Mouse (Mus musculus) lung, embryonic 16.5 days (tissue): ENCODE measurements at regions not wholly inside any gene's neighbourhood (a gene's known extent, or its start where the extent isn't known, plus 50 kb on each side); places are given as distances from the start of the nearest gene placed in this dataset.

ENCODE experiments used
- ATAC-seq: fragments of 200-750 bp; cut with Nextera tagmentation; 2 replicates; pipeline ENCODE4 v1.8.0; 2017; ENCODE audit warnings: low read depth, mild to moderate bottlenecking, moderate library complexity
- H3K27ac ChIP-seq: fragments of 300-500 bp; sonication (generic); 2 replicates; pipeline ENCODE4 v1.5.1; 2014; ENCODE audit warnings: mild to moderate bottlenecking, control low read depth, low read length
- H3K27me3 ChIP-seq: fragments of 300-500 bp; sonication (generic); 2 replicates; pipeline ENCODE4 v1.6.1; 2014; ENCODE audit warnings: low read depth, low read length, mixed read lengths; ENCODE audit not compliant: control insufficient read depth, insufficient read depth
- H3K36me3 ChIP-seq: fragments of 300-500 bp; sonication (generic); 2 replicates; pipeline ENCODE4 v1.6.1; 2014; ENCODE audit warnings: low read length; ENCODE audit not compliant: control insufficient read depth, insufficient read depth
- H3K4me1 ChIP-seq: fragments of 300-500 bp; sonication (generic); replicated peaks from 2 replicates; pipeline ENCODE4 v1.6.1; 2014; ENCODE audit warnings: low read length, mixed read lengths; ENCODE audit not compliant: control insufficient read depth, insufficient read depth
- H3K4me2 ChIP-seq: fragments of 300-500 bp; sonication (generic); 2 replicates; pipeline ENCODE4 v1.6.1; 2014; ENCODE audit warnings: low read depth, low read length, control low read depth
- H3K4me3 ChIP-seq: fragments of 300-500 bp; sonication (generic); 2 replicates; pipeline ENCODE4 v1.5.1; 2014; ENCODE audit warnings: mild to moderate bottlenecking, low read length, control low read depth
- H3K9ac ChIP-seq: fragments of 300-500 bp; sonication (generic); 2 replicates; pipeline ENCODE4 v1.6.1; 2014; ENCODE audit warnings: low read length, control low read depth
- H3K9me3 ChIP-seq: fragments of 300-500 bp; sonication (generic); 2 replicates; pipeline ENCODE4 v1.6.1; 2016; ENCODE audit warnings: low read length; ENCODE audit not compliant: control insufficient read depth
- WGBS: fragments of 180-500 bp; shearing (Covaris S2); extraction: QIAGEN DNeasy Blood & Tissue Kit; methylation state at CpG from one replicate; pipeline ENCODE4 v1.1.7; 2014; 5-methylcytosine and 5-hydroxymethylcytosine counted together

DNA sequence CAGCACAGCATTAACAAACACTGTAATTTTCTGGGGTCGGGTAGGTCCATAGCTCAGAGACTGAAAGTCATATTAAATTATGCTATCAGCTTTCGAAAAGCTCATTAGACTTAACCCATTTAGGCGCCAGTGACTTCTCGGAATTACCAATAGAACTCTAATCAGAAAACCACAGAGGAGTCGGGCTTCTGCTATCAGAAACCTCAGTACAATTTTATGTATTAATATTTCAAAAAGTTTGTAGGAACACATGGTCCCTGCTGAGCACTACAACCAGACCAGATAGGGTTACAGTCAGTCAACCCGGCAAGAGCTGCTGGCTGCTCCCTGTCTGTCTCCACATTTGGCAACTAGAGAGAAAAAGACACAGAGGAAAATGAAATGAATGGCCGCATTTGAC is 647.3 kb upstream of the Pabpc4l start:
- Histone ChIP-seq H3K36me3 (no peaks in the 10 kb centered on the region), H3K27me3 (no peaks in the 10 kb centered on the region), H3K4me1 (no peaks in the 10 kb centered on the region), H3K9me3 (no peaks in the 10 kb centered on the region), H3K4me2 (no peak overlapping the region), H3K4me3 (no peak overlapping the region), H3K27ac (no peak overlapping the region), H3K9ac (no peak overlapping the region)
- ATAC-seq: no peak
- WGBS: 71% methylated on average over 7 of the region's 7 CpGs

DNA sequence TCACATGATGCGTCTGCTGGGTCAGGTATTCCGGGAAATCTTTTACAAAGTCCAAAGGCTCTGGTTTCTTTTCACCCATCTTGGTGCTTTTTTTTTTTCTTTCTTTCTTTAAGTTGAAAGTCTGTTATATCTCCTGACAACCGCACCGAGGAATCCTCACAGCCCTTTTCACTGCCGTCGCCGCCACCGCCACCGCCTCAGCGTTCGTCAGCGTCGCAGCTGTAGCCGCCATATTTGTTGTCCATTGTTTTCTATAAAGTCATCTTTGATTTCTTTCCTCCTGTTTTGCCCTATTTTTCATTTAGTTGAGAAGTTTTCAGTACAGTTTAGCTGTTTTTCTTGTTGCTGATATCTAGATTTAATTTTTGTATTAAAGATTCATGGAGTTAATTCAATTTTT is 603.5 kb upstream of the Pabpc4l start:
- no peak overlapping the region for H3K9ac ChIP-seq
- no peak overlapping the region for H3K27ac ChIP-seq
- no peaks in the 10 kb centered on the region for H3K9me3 ChIP-seq
- no peaks in the 10 kb centered on the region for H3K36me3 ChIP-seq
- no peak for ATAC-seq
- no peak overlapping the region for H3K4me3 ChIP-seq
- H3K27me3 ChIP-seq: no peaks in the 10 kb centered on the region
- no peak overlapping the region for H3K4me2 ChIP-seq
- WGBS: 95% methylated on average over 14 of the region's 14 CpGs
- no peaks in the 10 kb centered on the region for H3K4me1 ChIP-seq

DNA sequence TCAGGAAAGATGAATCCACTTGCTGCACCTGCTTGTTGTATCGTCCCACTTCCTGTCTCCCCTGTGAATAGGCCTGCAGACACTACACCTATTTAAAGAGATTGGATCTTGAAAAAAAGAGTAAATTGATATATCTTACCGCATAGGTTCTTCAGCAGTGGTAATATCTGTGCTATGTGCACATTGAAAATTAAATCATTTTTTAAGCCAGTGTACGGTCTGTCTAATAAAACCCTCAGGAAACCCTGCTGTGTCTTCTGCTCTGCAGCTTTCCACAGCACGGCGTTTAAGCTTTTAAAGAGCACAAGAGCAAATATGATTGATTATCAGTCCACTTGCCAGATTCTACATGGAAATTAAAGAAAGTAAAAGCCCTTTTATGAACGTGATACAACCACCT is 577.7 kb upstream of the Pabpc4l start:
- H3K9me3 ChIP-seq: no peaks in the 10 kb centered on the region
- H3K27me3 ChIP-seq: no peaks in the 10 kb centered on the region
- ATAC-seq: no peak
- WGBS: 67% methylated on average over 6 of the region's 6 CpGs
- H3K4me1 ChIP-seq: no peaks in the 10 kb centered on the region
- no peak overlapping the region for H3K4me2 ChIP-seq
- no peak overlapping the region for H3K4me3 ChIP-seq
- no peaks in the 10 kb centered on the region for H3K36me3 ChIP-seq
- no peak overlapping the region for H3K9ac ChIP-seq
- H3K27ac ChIP-seq: no peak overlapping the region

DNA sequence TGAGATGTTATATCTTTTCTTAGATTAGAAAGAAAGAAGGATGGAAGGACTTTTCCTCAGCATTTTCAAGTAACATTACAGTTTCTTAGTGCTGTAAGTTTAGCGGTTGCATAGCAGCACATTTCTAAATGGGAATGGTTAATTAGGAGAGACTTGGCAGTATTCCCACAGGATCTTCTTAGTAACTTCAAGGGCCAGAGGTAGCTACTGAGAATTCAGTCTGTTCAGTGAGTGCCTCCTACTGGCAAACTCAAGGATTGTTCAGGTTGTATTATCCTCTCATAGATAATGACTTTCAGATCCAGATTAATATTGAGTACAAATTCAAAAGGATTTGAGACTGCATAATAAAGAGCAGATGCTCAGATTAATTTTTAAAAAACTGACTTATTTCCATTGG is 571.3 kb upstream of the Pabpc4l start:
- ATAC-seq: no peak

DNA sequence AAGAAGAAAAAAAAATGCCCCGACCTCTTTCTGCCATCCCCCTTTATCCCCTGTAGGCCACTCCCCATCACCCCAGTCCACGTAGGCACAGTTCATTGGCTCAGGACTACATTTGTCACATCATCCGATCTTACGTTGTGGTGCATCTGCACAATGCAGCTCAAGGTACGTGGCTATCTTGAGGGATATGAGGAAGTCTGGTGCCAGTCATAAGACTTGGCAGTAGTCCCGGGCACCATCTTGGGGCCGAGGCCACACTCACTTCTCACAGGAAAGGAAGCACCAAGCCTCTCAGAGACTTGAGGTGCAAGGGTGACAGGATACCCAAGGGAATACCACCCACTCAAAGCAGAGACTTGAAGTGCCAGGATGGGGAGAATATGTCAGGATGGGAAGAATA is 570.5 kb upstream of the Pabpc4l start:
- Histone ChIP-seq H3K4me1 (no peaks in the 10 kb centered on the region), H3K27ac (no peak overlapping the region), H3K36me3 (no peaks in the 10 kb centered on the region), H3K9ac (no peak overlapping the region), H3K9me3 (no peaks in the 10 kb centered on the region), H3K27me3 (no peaks in the 10 kb centered on the region), H3K4me2 (no peak overlapping the region), H3K4me3 (no peak overlapping the region)
- ATAC-seq: no peak
- 86% methylated on average over 7 of the region's 7 CpGs for WGBS

More for the DNA sequence above, 571.3 kb upstream of the Pabpc4l start:
- 26% methylated on average over 1 of the region's 1 CpGs for WGBS
- H3K9ac ChIP-seq: no peak overlapping the region
- H3K27me3 ChIP-seq: no peaks in the 10 kb centered on the region
- H3K4me1 ChIP-seq: no peaks in the 10 kb centered on the region
- no peak overlapping the region for H3K4me2 ChIP-seq
- no peak overlapping the region for H3K27ac ChIP-seq
- H3K4me3 ChIP-seq: no peak overlapping the region
- H3K9me3 ChIP-seq: no peaks in the 10 kb centered on the region
- no peaks in the 10 kb centered on the region for H3K36me3 ChIP-seq

DNA sequence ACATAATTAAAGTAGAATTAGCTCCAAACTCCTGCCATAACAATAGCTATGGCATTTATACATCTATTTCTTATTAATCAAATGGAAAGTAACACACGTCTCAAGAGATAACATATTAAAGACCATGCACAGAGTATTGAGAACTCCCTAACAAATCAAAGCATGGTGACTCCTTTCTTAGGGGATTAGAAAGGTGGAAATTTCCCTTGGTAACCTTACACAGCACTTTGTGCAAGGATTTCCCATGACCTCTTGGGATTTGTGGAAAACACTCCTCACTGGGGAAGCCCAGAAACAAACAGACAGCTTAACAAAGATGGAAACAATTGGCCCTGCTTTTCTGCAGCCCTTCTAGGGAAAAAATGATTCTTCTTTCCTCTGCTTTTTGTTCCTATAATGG is 562.4 kb upstream of the Pabpc4l start:
- no peaks in the 10 kb centered on the region for H3K36me3 ChIP-seq
- no peak overlapping the region for H3K27ac ChIP-seq
- no peaks in the 10 kb centered on the region for H3K4me1 ChIP-seq
- no peak overlapping the region for H3K9ac ChIP-seq
- no peak overlapping the region for H3K4me3 ChIP-seq
- no peak for ATAC-seq
- no peaks in the 10 kb centered on the region for H3K27me3 ChIP-seq
- no peaks in the 10 kb centered on the region for H3K9me3 ChIP-seq
- 59% methylated on average over 1 of the region's 1 CpGs for WGBS
- H3K4me2 ChIP-seq: no peak overlapping the region

DNA sequence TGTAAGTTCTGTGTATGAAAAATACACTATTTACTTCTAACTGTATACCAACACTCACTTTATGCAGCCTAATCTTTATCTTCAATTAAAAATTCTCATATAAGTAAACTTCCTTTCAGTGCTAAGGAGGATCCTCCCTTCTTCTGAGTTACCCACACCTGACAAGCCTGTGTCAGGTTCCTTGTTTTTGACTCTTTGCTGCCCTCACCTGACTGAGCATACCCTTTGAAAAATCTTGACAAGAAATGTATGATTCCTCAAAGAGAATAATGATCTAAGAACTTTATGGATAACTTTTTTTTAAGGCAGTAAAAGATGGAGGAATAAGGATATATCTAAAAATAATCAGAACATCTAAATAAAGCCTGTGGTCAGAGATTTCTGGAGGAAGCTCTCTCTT is 550.9 kb upstream of the Pabpc4l start:
- ATAC-seq: no peak
- no peaks in the 10 kb centered on the region for H3K9me3 ChIP-seq
- no peak overlapping the region for H3K27ac ChIP-seq
- H3K4me2 ChIP-seq: no peak overlapping the region
- no peak overlapping the region for H3K9ac ChIP-seq
- no peaks in the 10 kb centered on the region for H3K27me3 ChIP-seq
- no peak overlapping the region for H3K4me3 ChIP-seq
- no peaks in the 10 kb centered on the region for H3K36me3 ChIP-seq
- H3K4me1 ChIP-seq: no peaks in the 10 kb centered on the region

DNA sequence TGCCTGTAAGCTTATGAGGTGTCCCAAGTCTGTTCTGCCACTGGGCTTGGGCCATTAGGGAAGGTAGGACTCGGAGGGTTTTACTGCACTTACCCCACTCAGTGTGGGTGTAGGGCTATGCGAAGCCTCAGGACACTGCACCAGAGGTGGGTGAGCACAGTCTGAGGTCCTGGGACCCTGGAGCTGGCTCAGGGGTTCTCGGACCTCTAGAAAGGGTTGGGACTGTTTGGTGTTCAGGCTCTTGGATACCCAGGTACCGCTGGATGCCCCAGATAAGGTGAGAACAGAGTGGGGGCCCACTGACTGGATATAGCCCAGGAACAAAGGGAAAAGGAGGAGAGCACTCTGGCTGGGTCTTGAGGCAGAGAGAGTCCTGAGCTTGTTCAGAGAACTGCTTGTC is 522.7 kb upstream of the Pabpc4l start:
- H3K4me1 ChIP-seq: no peaks in the 10 kb centered on the region
- H3K36me3 ChIP-seq: no peaks in the 10 kb centered on the region
- H3K4me2 ChIP-seq: no peak overlapping the region
- no peak for ATAC-seq
- H3K27ac ChIP-seq: no peak overlapping the region
- H3K4me3 ChIP-seq: no peak overlapping the region
- no peaks in the 10 kb centered on the region for H3K9me3 ChIP-seq
- no peaks in the 10 kb centered on the region for H3K27me3 ChIP-seq
- 78% methylated on average over 4 of the region's 4 CpGs for WGBS
- no peak overlapping the region for H3K9ac ChIP-seq

DNA sequence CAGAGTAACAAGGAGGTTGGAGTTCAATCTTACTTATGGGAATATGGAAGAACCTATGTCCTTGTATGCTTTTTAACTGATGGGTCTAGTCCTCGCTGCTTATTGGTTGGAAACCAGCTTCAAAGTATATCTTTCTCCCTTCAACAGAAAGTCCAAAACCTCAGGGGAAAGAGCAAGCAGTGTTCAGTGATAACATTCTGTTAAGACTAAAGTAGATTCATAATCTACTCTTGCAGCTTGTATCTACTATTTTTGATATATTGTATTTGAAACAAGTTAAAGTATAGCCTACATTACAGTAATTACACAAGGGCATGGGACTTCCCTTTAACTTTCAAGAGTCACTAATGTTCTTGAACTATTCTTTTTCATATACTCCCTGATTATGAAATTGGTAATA is 522.0 kb upstream of the Pabpc4l start:
- H3K4me2 ChIP-seq: no peak overlapping the region
- H3K4me1 ChIP-seq: no peaks in the 10 kb centered on the region
- no peaks in the 10 kb centered on the region for H3K36me3 ChIP-seq
- no peak for ATAC-seq
- 87% methylated on average over 1 of the region's 1 CpGs for WGBS
- H3K9ac ChIP-seq: no peak overlapping the region
- H3K27ac ChIP-seq: no peak overlapping the region
- H3K9me3 ChIP-seq: no peaks in the 10 kb centered on the region
- H3K27me3 ChIP-seq: no peaks in the 10 kb centered on the region
- H3K4me3 ChIP-seq: no peak overlapping the region

DNA sequence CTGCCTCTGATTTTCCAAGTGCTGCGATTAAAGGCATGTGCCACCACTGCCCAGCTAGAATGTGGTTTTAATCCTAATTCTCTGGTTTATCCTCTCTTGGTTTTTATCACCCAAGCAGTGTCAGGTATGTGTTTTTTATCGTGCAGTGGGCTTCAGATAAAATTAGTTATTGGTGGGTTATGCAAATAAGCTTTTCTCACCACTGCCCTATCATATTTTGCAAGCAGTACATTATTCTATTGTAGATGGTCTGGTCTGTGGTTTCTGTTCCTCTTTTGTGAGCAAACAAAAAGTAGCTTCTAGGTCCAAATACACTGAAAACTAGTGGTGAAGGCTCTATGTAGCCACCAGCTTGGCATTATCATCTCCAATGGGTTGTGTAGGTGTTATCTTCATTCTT is 503.4 kb upstream of the Pabpc4l start:
- no peaks in the 10 kb centered on the region for H3K36me3 ChIP-seq
- no peak overlapping the region for H3K4me2 ChIP-seq
- no peaks in the 10 kb centered on the region for H3K27me3 ChIP-seq
- H3K27ac ChIP-seq: no peak overlapping the region
- no peak overlapping the region for H3K9ac ChIP-seq
- H3K4me3 ChIP-seq: no peak overlapping the region
- ATAC-seq: no peak
- H3K4me1 ChIP-seq: no peaks in the 10 kb centered on the region
- H3K9me3 ChIP-seq: no peaks in the 10 kb centered on the region
- 70% methylated on average over 2 of the region's 2 CpGs for WGBS
